Mouse (Mus musculus): ENCODE measurements at regions not wholly inside any gene's neighbourhood (a gene's known extent, or its start where the extent isn't known, plus 50 kb on each side); places are given as distances from the start of the nearest gene placed in this dataset.

DNA sequence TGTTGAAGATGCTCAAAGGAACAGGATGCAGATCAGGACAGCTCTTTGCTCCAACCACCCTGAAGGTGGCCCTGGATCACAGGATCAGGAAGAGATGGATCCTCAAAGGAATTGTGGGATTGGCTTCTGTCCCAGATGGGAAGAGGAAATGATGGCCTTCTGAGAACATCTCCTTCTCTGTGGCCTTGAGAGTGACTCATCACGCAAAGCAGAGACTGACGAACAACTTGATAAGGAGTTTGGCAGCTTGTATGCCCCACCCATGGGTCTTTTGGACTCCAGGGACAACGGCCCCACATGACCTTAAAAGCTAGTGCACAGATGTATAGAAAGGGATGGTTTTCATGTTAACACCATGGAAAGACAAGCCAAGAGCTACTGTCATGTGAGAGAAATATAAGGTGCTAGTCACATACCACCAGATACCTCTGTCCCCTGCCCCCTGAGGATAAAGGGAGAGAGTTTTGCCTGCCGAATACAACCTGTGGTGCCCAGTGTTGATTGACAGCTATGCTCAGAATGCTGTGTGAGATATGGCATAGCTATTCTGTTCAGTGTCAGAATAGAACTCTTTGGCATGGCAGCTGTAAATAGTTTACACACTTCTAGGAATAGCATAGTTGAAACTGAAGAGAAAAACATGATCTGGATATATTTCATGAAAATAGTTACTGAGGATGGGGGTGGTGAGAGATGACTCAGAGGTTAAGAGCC lies 109.2 kb upstream of the S1pr3 start:
- no peak for DNase-seq (ENCODE audit: low spot score in 2 of 2)

DNA sequence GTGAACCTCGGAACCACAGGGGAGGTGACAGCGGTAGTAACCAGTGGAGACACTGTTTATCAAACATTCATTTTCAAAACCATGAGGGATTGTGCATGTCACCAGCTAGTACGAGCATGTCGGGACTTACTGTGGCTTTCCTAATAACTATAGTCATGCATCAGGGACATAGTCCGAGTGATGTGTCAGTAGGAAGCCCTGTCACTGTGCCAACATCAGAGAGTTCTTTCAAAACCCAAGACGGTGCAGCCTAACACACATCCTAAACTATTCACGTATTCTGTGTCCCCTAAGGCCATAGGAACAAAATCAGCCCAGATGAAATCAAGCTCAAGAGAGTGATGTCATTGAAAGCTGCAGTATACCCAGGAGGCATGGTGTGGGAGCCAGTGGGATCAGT lies 107.0 kb upstream of the S1pr3 start:
- no peak for DNase-seq (ENCODE audit: low spot score in 2 of 2)

DNA sequence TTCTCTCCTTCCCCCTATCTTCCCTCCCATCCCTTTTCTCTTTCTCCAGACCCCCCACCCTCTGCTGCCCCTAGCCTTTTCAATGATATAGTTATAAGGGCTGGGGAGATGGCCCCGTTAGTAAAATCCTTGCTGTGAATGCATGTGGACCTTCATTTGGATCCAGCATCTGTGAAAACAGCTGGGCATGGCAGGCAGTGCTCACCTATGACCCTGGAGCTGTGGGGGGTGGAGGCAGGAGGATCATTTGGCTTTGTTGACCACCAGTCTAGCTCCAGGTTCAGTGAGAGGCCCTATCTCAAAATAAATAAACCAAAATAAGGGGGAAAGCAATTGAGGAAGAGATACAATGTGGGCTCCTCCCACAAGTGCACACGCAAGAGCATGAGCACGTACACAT lies 105.3 kb upstream of the S1pr3 start:
- DNase-seq (ENCODE audit: low spot score in 2 of 2): no peak

DNA sequence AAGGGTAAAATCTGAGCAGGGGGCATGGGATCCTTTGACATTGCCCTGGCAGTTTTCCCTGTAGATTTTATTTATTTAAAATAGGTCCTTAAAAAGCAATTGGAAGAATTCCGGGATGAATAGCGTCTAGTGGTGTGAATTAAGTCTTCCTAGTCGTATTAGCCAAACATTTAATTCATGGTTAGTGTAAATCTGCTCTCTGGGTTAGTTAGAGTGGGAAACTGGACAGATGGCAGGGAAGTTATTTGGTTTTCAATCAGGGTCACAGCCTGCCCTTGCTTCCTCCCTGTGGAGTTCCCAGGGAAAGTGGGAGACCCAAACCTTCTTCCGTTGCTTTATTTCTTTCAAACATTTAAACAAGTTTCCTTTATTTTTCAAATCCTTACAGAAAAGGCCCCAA lies 103.8 kb upstream of the S1pr3 start:
- DNase-seq (ENCODE audit: low spot score in 2 of 2): no peak

DNA sequence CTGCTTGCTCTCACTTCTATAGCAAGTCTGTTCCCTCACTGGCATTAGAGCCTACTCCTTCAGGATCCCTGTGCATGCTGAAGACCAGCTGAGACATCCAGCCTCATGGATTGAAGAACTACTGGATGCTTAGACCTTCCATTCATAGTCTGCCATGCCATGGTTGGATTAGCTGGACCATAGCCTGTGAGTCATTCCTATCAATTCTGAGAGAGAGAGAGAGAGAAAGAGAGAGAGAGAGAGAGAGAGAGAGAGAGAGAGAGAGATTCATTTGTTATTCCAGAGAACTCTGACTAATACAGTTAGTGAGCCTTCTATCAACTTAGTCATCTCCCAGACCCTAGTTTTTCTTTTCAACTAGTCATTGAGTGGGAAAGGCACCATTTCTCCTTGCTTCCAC lies 99.0 kb upstream of the S1pr3 start:
- DNase-seq (ENCODE audit: low spot score in 2 of 2): no peak

DNA sequence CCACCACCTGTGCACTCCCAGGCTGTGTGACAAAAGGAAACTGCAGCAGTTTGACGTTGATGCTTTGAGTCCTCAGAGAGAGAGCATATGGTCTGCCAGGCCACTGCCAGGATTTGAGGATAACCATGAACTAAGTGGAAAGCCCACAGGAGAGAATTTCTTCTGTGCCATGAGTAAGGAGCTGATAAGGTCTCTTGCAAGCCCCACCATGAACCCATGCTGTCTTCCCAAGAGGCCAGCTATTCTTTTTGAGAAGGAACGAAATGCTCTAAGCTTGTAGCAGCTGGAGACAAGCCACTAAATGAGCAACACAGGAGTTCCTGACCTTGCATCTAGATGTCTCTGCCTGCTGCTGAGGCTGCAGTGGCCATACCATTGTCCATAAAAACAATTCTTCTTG lies 98.4 kb upstream of the S1pr3 start:
- no peak for DNase-seq (ENCODE audit: low spot score in 2 of 2)

DNA sequence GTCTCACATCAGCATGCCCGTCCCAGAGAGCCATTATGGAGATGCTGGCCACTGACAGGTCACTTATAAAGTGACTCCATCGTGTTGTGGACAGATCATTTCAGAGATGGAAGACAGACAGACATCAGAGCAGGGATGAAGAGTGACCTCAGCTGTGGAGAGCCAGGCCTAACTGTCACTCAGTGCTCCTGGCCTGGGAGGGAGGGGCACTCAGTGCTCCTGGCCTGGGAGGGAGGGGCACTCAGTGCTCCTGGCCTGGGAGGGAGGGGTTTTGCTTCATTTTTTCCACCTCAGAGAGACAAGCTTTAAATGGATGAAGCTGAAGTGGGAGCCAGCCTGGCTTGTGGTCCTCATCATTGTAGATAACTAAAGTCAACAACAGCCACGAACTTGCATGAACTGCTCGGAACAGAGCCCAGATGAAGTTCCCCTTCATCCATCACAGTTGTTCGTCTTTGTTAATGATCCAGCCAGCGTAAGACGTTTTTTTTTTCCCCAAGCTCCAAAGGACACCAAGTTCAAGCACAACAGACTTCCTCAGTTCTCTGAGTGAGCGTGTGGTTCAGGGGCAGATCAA lies 96.7 kb upstream of the S1pr3 start:
- DNase-seq (ENCODE audit: low spot score in 2 of 2): no peak

DNA sequence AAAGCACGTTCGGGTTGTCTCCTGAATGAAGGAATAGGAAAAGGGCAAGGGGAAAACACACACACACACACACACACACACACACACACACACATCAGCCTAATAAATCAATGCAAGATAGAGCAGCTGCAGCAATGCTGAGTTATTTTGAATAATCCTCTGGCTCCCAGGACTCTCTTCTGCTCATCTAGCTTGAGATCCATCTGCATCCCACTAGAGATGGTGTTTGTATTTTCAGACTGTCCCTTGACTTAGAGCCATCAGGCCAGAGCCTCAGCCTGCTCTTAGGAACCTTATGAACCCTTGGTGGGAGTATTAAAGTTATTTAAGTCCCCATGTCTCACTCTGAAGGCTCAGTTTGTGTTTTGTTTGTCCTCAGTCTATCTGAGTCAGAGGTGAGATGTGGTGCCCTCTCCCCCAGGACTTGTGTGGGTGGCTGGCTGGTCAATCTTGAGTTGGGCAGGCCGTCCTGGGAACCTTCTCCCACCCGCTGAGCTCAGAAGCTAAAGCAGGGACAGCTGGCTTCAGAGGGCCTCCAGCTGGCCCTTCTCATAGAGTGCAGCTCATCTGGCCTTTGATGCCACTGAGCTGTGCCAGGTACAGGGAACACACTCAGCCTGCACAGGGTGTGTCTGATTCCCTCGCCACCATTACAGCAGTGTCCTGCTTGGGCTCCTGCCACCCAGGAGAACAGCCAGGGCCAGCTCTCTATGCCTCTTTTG lies 95.1 kb upstream of the S1pr3 start:
- DNase-seq (ENCODE audit: low spot score in 2 of 2): no peak

DNA sequence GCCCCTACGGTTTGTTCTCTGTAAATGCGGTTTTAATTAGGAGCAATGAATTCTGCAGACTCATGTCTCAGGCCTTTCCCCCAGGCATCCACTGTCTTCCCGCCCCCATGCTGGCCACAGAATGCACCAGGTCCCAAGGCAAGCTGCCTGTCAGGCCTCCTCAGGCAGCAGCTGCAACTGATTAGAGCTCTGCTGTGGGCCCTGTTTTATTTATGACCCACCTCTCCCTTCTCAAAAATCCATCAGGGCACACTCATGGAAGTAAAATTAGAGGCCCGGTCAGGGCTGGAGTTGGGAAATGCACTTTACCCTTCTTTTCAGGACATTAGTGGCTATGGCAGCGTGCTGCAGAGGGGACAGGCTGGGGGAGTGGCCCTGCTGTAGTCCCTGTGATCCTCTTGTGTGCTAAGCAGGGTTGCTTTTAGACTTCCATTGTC lies 93.9 kb upstream of the S1pr3 start:
- peak; percentile 36 to 44 for DNase-seq (ENCODE audit: low spot score in 2 of 2)

DNA sequence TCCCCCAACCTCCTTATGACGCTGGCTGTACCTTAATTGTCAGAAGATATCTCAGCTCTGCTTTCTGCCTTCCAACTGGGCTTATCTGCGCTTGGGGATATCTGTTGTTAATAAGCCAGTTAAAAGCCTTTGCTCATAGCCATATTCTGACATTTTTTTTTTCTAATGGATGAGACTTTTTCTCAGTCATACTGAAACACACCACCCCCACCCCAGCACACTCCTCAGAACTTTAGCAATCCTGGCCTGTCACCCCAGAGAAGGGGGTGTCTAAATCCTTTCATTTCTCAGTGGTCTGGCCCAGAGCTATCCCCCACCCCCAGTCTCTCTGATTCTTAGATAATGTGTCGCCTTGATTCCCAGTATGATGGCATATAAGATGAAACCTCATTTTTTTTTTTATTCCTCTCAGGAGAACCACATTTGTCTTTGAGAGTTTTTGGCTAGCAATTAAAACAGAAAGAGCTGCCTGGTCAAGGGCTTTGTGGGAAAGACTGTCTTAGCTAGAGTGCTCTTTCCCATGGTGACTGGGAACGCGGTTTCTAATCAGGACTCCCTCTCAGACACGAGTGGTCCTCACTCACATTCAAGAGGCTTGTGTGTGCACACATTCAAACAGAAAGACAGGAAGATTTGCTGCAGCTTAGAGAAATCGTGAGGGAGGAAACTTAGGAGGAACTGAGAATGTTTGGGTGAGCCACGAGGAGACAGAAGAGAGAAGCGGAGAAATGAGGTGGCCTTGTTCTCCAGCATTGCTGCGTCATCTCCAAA lies 93.2 kb upstream of the S1pr3 start:
- DNase-seq (ENCODE audit: low spot score in 2 of 2): no peak

DNA sequence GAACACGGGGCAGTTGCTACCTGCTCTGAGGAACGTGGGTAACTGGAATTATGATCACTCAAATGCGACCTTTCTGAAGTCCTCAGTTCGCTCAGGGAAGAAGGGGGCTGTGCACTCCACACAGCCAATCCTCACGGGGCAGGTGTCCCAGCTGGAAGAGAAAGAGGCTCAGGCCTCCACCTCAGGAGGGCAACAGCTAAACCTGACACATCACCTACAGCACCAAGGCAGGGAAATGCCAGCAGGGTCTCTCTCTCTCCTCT lies 92.7 kb upstream of the S1pr3 start:
- no peak for DNase-seq (ENCODE audit: low spot score in 2 of 2)

DNA sequence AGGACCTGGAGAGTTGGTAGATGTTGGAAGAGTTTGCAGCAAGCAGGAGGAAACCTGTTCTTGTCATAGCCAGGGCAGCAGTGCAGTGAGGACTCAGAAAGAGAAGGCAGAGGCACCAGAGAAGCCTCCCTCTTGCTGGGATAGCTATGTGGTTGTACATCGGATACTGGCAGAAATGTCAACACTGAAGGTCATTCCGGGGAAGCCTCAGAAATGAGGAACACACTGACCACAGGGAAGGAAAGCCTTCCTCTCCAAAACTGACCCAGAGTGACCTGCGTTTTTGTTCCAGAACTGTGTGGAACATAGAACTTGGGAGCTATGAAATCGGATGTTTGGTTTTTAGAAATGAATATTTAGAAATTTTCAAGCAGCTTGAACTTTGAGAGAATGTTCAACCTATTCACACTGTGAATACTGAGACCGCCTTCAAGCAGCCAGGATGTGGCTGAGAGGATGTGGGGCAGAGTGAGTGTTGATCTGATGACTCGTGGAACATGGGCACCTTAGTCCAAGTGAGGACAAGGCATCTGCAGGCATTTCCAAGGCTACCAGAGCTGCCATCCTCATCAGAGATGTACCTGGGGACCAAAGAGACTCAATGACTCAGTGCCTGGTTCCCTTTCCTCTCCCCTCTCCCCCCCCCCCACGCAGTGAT lies 85.3 kb upstream of the S1pr3 start:
- DNase-seq (ENCODE audit: low spot score in 2 of 2): no peak

DNA sequence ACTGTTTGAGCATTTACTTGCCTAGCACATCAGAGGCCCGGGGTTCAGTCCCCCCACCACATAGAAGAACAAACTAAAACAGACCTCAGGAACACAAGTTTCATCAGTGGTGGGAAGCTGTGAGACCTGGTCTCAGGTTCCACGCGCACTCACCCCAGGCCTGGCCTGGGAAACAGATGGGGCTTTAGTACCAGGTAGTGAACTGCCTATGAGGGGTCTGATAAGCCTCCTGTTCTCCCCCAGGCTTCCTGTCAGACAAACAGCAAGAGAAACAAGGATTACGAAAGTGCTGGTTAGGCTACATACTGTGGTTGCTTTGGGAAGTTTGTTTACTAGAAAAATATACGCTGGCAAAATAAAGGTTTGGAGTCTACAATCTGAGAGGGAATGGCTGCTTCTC lies 83.7 kb upstream of the S1pr3 start:
- no peak for DNase-seq (ENCODE audit: low spot score in 2 of 2)

DNA sequence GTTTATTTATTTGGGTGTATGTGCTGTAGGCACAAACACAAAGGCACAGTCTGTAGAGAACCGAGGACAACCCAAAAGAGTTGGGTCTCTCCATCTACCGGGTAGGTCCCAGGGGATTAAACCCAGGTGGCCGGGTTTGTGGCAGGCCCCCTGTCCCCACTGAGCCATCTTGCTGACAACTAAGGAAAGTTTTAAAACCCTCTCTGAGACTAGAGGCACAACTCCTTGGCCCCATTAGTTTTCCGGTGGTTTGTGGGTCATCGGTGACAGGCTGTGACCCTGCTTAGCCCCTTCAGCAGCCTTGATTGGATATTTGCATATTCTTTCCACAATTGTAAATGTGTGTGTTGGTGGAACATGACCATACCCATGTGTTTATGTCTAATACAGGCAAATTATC lies 83.1 kb upstream of the S1pr3 start:
- DNase-seq (ENCODE audit: low spot score in 2 of 2): no peak

DNA sequence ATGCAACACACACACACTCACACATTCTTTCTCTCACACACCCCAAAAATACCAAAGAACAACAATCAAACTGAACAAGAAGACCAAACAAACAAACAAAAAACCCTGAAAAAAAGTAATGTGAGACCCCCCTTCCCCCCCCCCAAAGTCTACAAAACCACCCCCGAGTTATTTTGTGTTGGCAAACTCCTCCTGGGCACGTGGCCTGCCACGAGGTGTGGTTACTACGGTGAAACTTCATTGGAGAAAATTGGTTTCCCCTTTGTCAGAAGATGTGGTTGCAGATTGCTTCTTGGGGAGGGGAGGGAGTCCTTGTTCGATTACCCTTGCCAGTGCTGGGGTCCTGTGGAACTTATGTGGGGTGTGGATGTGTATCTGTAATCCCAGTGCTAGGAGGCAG lies 82.3 kb upstream of the S1pr3 start:
- no peak for DNase-seq (ENCODE audit: low spot score in 2 of 2)

DNA sequence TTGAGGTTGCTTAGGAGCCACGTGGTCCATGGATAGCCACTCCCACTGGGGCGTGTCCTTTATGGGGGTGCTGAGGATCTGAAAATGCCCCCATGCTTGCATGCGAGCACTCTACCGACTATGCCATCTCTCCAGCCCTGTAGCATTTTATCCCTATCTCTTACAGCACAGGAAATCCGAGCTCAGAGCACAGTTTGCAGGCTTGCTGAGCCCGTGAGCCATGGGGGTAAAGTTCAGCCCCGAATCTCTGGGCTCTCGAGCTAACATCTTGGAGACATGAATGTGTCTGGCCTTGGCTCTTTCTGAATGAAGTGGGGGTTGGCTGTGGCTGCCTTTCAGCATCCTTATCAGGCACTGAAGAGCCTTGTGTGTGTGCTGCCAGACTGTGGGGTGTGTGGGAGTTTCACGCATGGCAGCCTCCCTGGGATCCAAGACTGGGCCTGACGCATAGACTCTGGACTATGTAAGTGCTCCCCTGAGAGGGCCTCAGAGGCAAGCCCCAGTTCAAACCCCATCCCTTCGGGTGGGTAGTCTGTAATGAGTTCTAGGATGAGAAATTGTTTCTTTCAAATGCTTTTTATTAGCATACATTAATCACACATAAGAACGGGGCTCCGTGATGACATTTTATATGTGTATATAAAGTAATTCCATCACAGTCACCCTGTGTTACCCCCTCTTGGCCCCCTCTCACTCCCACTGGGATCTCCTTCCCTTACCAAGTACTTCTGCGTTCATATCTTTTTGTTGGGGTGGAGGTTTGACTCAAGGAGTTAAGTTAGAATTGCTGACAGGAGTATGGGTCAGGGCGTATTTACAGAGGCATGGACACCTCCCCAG lies 80.1 kb upstream of the S1pr3 start:
- DNase-seq (ENCODE audit: low spot score in 2 of 2): peak; percentile 69 to 73

DNA sequence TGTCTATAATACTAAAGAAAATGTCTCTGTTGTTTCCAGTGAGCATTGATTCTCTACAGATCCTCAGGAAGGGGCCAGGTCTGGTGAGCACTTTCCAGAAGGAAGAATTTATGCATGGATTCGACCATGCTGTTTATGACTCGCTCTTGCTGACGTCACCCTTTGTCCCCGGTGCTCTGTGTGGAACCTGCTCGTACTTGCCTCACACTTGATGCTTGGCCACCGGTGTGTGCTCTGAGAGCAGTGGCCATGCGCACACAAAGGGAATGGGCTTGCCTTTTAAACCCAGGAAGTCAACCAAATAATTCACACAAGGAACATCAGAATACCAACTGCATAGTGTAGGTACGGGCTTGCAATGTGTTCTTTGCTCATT lies 79.5 kb upstream of the S1pr3 start:
- DNase-seq (ENCODE audit: low spot score in 2 of 2): no peak

DNA sequence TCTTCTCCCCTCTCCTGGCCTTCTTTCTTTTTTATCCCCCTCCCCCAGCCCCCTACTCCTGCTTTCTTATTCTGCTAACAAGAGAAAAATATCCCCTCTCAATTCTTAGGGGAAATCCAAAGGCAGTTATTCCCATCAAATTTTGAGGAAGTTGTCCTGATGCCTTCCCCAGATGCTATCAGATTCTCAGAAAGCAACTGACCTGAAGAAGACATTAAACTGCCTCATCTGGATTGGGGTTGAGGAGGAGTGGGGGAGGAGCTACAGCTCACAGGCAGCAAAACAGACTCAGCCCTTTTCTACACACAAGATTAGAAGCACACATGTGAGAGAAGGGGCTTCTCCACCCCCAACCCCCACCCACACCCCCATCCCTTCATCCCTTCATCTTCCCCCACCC lies 78.7 kb upstream of the S1pr3 start:
- DNase-seq (ENCODE audit: low spot score in 2 of 2): no peak

DNA sequence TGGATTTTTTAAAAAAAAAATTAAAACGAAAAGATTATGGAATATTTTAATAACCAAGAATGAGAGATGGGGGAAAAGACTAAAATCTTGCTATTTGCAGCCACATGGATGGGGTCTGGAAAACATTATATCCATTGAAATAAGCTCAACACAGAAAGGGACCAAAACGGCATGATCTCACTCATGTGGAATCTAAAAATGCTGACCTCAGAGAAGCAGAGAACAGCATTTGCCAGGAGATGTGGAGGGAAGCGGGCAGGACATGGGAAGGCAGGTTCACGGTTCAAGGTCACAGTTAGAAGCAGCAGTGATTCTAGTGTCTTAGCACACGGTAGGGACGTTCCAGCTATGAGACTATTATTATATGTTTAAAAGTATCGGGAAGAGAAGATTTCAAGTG lies 76.2 kb upstream of the S1pr3 start:
- no peak for DNase-seq (ENCODE audit: low spot score in 2 of 2)

DNA sequence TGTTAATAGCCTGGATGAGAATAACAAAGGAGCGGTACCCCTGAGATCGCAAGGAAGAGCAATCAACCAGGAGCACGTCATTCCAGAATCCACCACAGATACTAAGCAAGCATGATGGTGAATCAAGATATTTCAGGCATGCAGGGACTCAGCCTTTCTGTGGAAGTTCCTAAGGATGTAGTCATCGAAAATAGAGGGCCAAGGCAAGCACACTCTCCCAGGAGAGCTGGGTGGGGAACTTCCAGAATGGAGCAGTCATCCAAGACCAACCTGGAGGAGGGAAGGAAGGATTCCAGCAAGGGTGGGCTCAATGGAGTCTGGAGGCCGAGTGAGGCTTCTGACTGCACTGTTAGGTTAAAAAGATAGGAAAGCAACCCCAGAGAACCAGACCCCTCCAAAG lies 75.0 kb upstream of the S1pr3 start:
- DNase-seq (ENCODE audit: low spot score in 2 of 2): no peak

DNA sequence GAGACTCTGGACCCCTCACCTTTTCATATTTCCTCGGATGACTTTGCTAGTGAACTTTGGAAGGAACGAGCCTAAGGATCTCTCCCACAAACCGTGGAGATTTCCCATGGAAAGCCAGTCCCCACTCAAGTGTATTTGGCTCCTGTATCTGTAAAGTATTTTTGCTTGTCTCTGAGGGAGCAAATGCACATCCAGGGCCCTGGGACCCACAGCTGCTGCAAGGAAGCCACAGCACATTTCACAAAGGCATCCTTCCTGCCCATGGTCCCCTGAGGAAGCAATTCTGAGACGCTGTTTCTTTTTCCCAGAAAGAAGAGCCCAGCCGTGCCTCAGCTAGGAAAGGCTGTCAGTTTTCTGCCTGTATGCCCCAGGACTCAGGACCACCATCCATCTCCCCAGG lies 71.7 kb upstream of the S1pr3 start:
- no peak for DNase-seq (ENCODE audit: low spot score in 2 of 2)

Data from right cerebral cortex, postnatal 10 days (tissue).